Mouse (Mus musculus) E14TG2a.4 (cell line): ENCODE data around the gene Sfxn5.

Experiments
- CTCF ChIP-seq: conservative IDR thresholded peaks from 2 replicates; pipeline ENCODE4 v1.5.1; 2014; ENCODE audit warnings: low read length
- NANOG ChIP-seq: IDR thresholded peaks from 2 replicates; pipeline ENCODE4 v1.6.1; 2014; ENCODE audit warnings: borderline replicate concordance, low read length, mixed read lengths

DNA sequence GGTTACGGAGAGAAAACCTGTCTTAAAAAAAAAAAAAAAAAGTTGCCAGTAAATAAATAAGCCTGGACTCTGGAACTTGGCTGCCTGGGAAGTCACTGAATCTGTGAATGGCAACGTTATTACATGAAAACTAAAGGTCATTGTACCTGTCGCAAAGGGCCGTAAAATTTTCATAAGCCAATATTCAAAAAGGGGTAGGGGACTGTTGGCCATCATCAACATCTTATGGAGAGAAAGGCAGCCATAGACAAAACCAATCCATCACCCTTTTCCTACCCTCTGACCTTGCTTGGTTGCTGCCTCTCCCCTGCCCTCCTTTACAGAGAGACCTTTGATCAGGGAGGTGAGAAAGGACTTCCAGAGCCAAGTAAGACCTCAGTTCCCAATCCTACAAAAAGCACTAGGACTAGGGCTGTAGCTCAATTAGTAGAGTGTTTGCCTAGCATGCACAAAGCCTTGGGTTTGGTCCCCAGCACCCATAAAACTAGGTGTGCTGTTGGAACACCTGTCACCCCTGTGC is 3.5 kb downstream of the Sfxn5 start:
- TF ChIP-seq CTCF (no peak), NANOG (no peak)
